Mouse (Mus musculus): ENCODE measurements around the gene Pdzd2.

DNA sequence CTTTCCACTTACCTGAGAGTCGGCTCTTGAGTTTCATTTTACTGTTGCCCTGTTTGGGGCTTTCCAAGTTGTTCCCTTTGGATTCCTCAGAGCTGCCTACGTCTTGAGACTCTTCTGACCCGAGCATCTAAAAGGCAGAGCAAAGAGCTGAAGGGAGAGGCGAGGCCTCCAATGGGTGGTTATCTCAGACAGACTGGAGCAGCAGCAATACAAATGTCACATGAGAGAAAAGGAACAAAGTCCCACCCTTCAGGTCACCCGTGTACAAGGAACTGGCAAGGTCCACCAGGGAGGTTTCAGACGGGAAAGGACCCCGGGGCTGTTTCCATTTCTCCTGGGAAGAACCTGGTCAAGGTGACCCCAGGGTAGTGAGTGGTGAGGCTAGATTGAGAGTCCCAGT is 320.3 kb downstream of the Pdzd2 start:
- TF ChIP-seq CTCF (IDR thresholded peaks at IDR 0.05; ENCODE audit: borderline replicate concordance, insufficient read depth, low read length) (no peak), POLR2A (IDR thresholded peaks at IDR 0.05; ENCODE audit: low read depth, low read length) (no peak)

All from embryonic fibroblast, embryonic 13.5 days (primary cell).